Mouse (Mus musculus): Measurements from ENCODE around the gene Olfr573-ps1. TPM values are rescaled to one million over a fixed set of nuclear protein-coding genes. Genes with fewer than 3 reads are reported as not detected.

Olfr573-ps1 gene
- polyA plus RNA-seq (2012; rRNA removed) = not detected in 2 replicates

DNA sequence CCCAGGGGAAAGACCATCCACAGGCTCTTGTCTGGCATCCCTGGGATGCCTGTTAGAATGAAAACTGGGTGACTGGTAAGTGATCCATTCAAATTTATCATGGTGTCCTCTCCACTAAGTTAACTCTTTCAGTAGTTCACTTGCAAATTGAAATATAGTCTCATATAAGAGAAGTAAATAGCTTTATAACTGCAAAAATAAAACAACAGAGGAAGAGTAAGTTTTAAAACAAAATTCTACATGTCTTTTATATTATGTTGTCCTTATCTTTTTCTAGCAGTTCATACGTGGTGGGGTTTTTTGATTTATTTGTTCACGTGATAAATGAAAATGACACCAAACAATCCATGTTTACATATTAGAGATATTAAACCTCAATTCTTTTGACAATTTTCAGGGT lies at the start of gene Olfr573-ps1:
Olfr573-ps1 (minus strand) TSS at position 101 of the 400 bp plus-strand sequence.
- no peak within 1 kb of the TSS for H3K27ac ChIP-seq (ENCODE audit: insufficient read depth, low read length)
- TF ChIP-seq POLR2A (IDR thresholded peaks at IDR 0.05; ENCODE audit: borderline replicate concordance, insufficient read depth, low read length) = no peak
- no peak for TF ChIP-seq CTCF (IDR thresholded peaks at IDR 0.05; ENCODE audit: borderline replicate concordance, insufficient read depth, low read depth, low read length)
- no peaks in the 10 kb centered on the region for H3K27me3 ChIP-seq (ENCODE audit: control insufficient read depth, insufficient read depth, low read length)
- DNase-seq = no peak
- WGBS = 92% methylated on average over 2 of the region's 2 CpGs
- H3K4me1 ChIP-seq (ENCODE audit: control insufficient read depth, insufficient read depth, low read length) = no peaks in the 10 kb centered on the region
- no peak within 1 kb of the TSS for H3K4me3 ChIP-seq (replicated peaks; ENCODE audit: insufficient read depth, low read depth, low read length)

DNA sequence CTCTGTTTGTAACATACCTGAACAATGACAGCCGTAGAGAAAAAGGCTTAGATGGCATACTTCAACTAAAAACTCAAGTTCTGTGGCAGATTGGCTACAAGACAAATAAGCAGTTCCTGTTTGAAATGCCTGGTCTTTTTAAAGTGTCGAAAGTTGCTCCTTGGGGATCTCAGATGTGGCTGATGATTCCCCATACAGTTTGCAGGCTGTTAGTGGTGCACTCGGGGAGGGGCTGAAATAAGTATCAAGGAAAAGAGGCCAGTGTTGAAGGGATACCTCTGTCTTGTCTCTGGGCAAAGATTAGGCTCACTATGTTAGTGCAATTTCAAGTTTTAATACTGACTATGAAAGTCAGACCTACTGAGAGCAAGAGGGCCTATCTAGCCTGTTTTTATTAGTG lies 46.8 kb upstream of the Olfr573-ps1 start, which contains the start of gene Olfr578:
Olfr578 (minus strand) TSS at position 101 of the 400 bp plus-strand sequence.
- no peak for DNase-seq
- Histone ChIP-seq H3K27ac (ENCODE audit: insufficient read depth, low read length) (no peak within 1 kb of the TSS), H3K4me1 (ENCODE audit: control insufficient read depth, insufficient read depth, low read length) (no peaks in the 10 kb centered on the region), H3K4me3 (replicated peaks; ENCODE audit: insufficient read depth, low read depth, low read length) (no peak within 1 kb of the TSS), H3K27me3 (ENCODE audit: control insufficient read depth, insufficient read depth, low read length) (no peaks in the 10 kb centered on the region)
- 66% methylated on average over 3 of the region's 3 CpGs for WGBS
- TF ChIP-seq CTCF (IDR thresholded peaks at IDR 0.05; ENCODE audit: borderline replicate concordance, insufficient read depth, low read depth, low read length) (no peak), POLR2A (IDR thresholded peaks at IDR 0.05; ENCODE audit: borderline replicate concordance, insufficient read depth, low read length) (no peak)

DNA sequence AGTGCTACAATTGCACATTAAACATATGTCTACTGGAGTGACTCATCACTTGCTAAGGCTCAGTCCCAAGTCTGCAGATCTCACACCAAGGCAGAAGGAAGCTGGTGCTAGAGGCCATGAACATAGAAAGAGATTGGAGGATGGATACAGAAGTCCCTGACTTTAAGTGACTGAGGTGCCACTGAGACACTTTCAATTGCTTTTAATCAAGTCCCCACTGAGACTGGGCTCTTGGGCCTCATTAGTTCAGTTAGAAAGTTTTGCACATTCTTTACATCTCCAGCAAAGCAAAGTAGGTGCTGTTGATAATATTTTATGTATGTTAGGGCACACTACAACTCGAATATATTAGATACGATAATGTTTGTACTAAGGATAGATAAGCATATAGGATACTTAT lies 33.5 kb upstream of the Olfr573-ps1 start, which contains the start of gene Olfr577:
Olfr577 (minus strand) TSS at position 101 of the 400 bp plus-strand sequence.
- no peak for DNase-seq
- no peak within 1 kb of the TSS for H3K27ac ChIP-seq (ENCODE audit: insufficient read depth, low read length)
- H3K4me1 ChIP-seq (ENCODE audit: control insufficient read depth, insufficient read depth, low read length) = no peaks in the 10 kb centered on the region
- no peak within 1 kb of the TSS for H3K4me3 ChIP-seq (replicated peaks; ENCODE audit: insufficient read depth, low read depth, low read length)
- no peaks in the 10 kb centered on the region for H3K27me3 ChIP-seq (ENCODE audit: control insufficient read depth, insufficient read depth, low read length)
- no peak for TF ChIP-seq POLR2A (IDR thresholded peaks at IDR 0.05; ENCODE audit: borderline replicate concordance, insufficient read depth, low read length)
- TF ChIP-seq CTCF (IDR thresholded peaks at IDR 0.05; ENCODE audit: borderline replicate concordance, insufficient read depth, low read depth, low read length) = no peak
- WGBS = 77% methylated on average over 2 of the region's 2 CpGs

DNA sequence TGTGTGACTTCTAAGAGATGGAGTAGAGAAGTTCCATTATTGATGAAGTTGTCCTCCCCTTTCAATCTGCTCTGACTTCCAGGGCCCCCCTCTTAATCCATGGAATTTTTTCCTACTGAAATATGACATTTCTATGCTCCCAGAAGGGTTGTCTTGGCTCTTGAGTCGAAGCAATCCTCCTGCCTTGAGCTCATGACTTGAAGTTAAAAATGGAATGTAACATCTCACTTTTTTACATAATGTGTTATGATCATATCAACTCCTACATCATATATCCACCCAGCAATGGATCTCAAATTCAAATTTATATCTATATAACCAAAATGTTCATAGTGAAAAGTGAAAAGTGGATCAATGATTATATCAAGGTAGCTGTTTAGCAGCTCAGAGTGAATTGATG lies 32.0 kb upstream of the Olfr573-ps1 start:
- TF ChIP-seq CTCF (IDR thresholded peaks at IDR 0.05; ENCODE audit: borderline replicate concordance, insufficient read depth, low read depth, low read length) = no peak
- TF ChIP-seq POLR2A (IDR thresholded peaks at IDR 0.05; ENCODE audit: borderline replicate concordance, insufficient read depth, low read length) = no peak
- Histone ChIP-seq H3K4me3 (replicated peaks; ENCODE audit: insufficient read depth, low read depth, low read length) (no peak overlapping the region), H3K4me1 (ENCODE audit: control insufficient read depth, insufficient read depth, low read length) (no peaks in the 10 kb centered on the region), H3K27ac (ENCODE audit: insufficient read depth, low read length) (no peak overlapping the region), H3K27me3 (ENCODE audit: control insufficient read depth, insufficient read depth, low read length) (no peaks in the 10 kb centered on the region)
- WGBS = 27% methylated on average over 1 of the region's 1 CpGs
- no peak for DNase-seq

DNA sequence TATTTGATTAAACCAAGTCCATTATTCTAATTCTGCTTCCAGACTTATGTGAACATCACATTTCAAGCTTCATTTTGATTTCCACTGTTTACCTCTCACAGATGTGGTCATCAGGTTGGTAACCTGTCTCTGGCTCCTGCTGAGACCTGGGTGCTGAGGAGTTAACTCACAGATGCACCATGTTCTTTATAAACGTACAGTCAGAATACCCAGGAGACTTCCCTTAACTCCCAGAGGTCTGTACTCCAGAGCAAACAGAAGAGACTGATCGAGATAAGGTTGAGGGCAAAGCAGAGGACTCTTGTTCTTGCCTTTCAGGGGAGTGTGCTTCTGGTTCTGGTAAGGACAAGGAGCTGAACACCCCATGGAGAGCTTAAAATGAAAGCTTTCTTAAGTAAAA lies 20.0 kb upstream of the Olfr573-ps1 start, which contains the start of gene Olfr576:
Olfr576 (plus strand) TSS at position 301 of the 400 bp plus-strand sequence.
- Histone ChIP-seq H3K27ac (ENCODE audit: insufficient read depth, low read length) (no peak within 1 kb of the TSS), H3K27me3 (ENCODE audit: control insufficient read depth, insufficient read depth, low read length) (no peaks in the 10 kb centered on the region), H3K4me3 (replicated peaks; ENCODE audit: insufficient read depth, low read depth, low read length) (no peak within 1 kb of the TSS), H3K4me1 (ENCODE audit: control insufficient read depth, insufficient read depth, low read length) (no peaks in the 10 kb centered on the region; the same call in 1 of the 2 replicates)
- WGBS = 28% methylated on average over 2 of the region's 2 CpGs
- DNase-seq = no peak
- TF ChIP-seq POLR2A (IDR thresholded peaks at IDR 0.05; ENCODE audit: borderline replicate concordance, insufficient read depth, low read length) (no peak), CTCF (IDR thresholded peaks at IDR 0.05; ENCODE audit: borderline replicate concordance, insufficient read depth, low read depth, low read length) (no peak)

DNA sequence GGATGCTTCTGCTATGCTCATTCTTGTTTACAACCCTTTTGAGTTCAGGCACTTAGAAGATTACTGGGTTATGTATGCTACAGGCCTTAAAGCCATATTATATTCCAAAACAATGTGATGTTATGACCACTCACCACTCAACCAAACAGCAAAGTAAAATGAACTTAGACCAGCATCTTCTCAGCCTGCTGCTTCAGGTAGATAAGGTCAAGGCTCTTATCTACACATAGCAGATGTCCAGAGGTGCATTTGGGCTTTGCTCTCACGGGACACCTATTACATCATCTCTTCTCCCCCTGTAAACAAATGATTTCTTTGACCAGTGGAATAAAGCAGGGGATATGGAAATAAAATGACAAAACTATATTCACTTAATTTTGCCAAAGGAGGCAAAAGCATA lies 16.2 kb upstream of the Olfr573-ps1 start, which contains the start of gene Olfr575:
Olfr575 (minus strand) TSS at position 183 of the 400 bp plus-strand sequence.
- no peaks in the 10 kb centered on the region; the same call in 1 of the 2 replicates for H3K4me1 ChIP-seq (ENCODE audit: control insufficient read depth, insufficient read depth, low read length)
- no peaks in the 10 kb centered on the region for H3K27me3 ChIP-seq (ENCODE audit: control insufficient read depth, insufficient read depth, low read length)
- 63% methylated on average over 1 of the region's 1 CpGs for WGBS
- H3K4me3 ChIP-seq (replicated peaks; ENCODE audit: insufficient read depth, low read depth, low read length) = no peak within 1 kb of the TSS
- H3K27ac ChIP-seq (ENCODE audit: insufficient read depth, low read length) = no peak within 1 kb of the TSS
- TF ChIP-seq POLR2A (IDR thresholded peaks at IDR 0.05; ENCODE audit: borderline replicate concordance, insufficient read depth, low read length) (no peak), CTCF (IDR thresholded peaks at IDR 0.05; ENCODE audit: borderline replicate concordance, insufficient read depth, low read depth, low read length) (no peak)
- DNase-seq = no peak

DNA sequence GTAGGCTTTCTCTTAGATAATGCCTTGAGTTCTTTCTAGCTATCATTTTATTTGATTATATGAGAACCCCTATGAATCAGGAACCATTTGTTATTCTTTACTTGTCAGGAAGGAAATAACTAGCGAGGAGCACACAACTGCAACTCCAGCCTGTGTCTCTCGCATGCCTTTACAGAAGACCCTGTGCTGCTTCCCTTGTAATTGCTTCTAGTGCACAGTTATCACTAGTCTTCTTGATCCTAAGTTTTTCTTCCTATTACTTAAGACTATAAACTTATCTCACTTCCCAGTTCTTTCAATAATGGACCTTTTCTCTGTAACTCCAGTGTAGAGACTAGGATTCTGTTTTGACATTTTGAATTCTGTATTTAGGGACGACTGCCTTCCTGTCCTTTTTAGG lies 15.8 kb upstream of the Olfr573-ps1 start:
- WGBS = 77% methylated on average over 3 of the region's 3 CpGs
- H3K27ac ChIP-seq (ENCODE audit: insufficient read depth, low read length) = no peak overlapping the region

DNA sequence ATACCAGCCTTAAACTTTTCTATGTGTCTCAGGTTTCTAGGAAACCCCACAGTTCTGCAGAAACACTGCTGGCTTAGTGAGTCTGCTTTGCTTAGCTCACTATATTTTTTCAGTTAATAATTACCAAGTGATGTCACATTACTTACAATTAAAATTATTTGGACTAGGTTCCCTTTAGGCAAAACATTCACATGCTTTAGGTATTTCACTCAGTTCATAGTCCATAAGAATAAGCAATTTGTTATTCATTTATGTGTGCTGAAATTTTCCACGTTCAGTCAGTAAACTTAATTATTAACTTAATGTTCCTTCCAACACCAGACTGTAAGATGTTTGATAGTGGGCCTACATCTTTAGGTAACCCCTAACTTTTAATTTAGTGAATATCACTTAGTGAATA lies 8.4 kb upstream of the Olfr573-ps1 start:
- no peaks in the 10 kb centered on the region for H3K27me3 ChIP-seq (ENCODE audit: control insufficient read depth, insufficient read depth, low read length)
- no peak for DNase-seq
- H3K4me3 ChIP-seq (replicated peaks; ENCODE audit: insufficient read depth, low read depth, low read length) = no peak overlapping the region
- H3K27ac ChIP-seq (ENCODE audit: insufficient read depth, low read length) = no peak overlapping the region
- TF ChIP-seq CTCF (IDR thresholded peaks at IDR 0.05; ENCODE audit: borderline replicate concordance, insufficient read depth, low read depth, low read length) = no peak
- TF ChIP-seq POLR2A (IDR thresholded peaks at IDR 0.05; ENCODE audit: borderline replicate concordance, insufficient read depth, low read length) = no peak
- H3K4me1 ChIP-seq (ENCODE audit: control insufficient read depth, insufficient read depth, low read length) = no peaks in the 10 kb centered on the region
- WGBS = 62% methylated on average over 1 of the region's 1 CpGs

More for the DNA sequence above, 15.8 kb upstream of the Olfr573-ps1 start:
- Histone ChIP-seq H3K4me3 (replicated peaks; ENCODE audit: insufficient read depth, low read depth, low read length) (no peak overlapping the region), H3K27me3 (ENCODE audit: control insufficient read depth, insufficient read depth, low read length) (no peaks in the 10 kb centered on the region), H3K4me1 (ENCODE audit: control insufficient read depth, insufficient read depth, low read length) (no peaks in the 10 kb centered on the region; the same call in 1 of the 2 replicates)
- no peak for DNase-seq
- TF ChIP-seq CTCF (IDR thresholded peaks at IDR 0.05; ENCODE audit: borderline replicate concordance, insufficient read depth, low read depth, low read length) = no peak
- no peak for TF ChIP-seq POLR2A (IDR thresholded peaks at IDR 0.05; ENCODE audit: borderline replicate concordance, insufficient read depth, low read length)

All from cerebellum, adult 2 months (tissue).